Mouse (Mus musculus): ENCODE results near the gene Ints7.

DNA sequence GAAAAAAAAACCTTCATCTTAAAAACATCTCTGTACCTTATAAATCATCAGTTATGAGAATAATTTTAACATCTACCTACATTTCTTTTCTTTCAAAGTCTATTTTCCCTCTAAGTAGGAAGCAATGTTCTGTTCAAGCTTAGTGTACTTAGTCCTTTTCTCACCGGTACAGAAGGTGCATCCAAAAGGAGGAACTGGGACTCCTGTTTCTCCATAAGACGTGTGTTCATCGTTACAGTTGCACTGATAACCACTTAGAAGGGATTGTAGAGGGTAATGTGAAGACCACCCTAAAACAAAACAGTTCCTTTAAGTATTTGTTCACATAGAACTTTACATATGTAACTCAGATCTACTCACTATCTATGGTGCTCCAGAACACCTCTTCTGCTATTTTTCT is 5.0 kb upstream of the Ints7 start:
- TF ChIP-seq CTCF (IDR thresholded peaks at IDR 0.05; ENCODE audit: low read depth, low read length) (no peak), GATA1 (IDR thresholded peaks at IDR 0.05; ENCODE audit: borderline replicate concordance, low read length) (no peak), TAL1 (conservative IDR thresholded peaks at IDR 0.05; ENCODE audit: low read depth, low read length) (no peak), POLR2AphosphoS5 (IDR thresholded peaks at IDR 0.05; ENCODE audit: insufficient replicate concordance, low read depth, low read length) (no peak), GATA2 (IDR thresholded peaks at IDR 0.05; ENCODE audit: borderline replicate concordance, low read depth, low read length) (no peak)

Data from G1E (cell line).